Mouse (Mus musculus) kidney, postnatal 0 days (tissue): ENCODE measurements around the gene Tsen54. TPM values are rescaled to one million over a fixed set of nuclear protein-coding genes. Genes with fewer than 3 reads are reported as not detected.

ENCODE experiments used
- ATAC-seq: fragments of 200-750 bp; cut with Nextera tagmentation; replicated peaks from 2 replicates; pipeline ENCODE4 v1.8.0; 2017; ENCODE audit warnings: low read depth, moderate number of reproducible peaks, moderate TSS enrichment, moderate library complexity; ENCODE audit not compliant: low FRiP score
- DNase-seq: peaks from one replicate; pipeline ENCODE4 v3.0.0-alpha.2; 2016; ENCODE audit warnings: low spot score
- H3K27ac ChIP-seq: fragments of 300-500 bp; sonication (generic); 2 replicates; pipeline ENCODE4 v1.5.1; 2014; ENCODE audit warnings: mild to moderate bottlenecking
- H3K27me3 ChIP-seq: fragments of 300-500 bp; sonication (generic); 2 replicates; pipeline ENCODE4 v1.6.1; 2014; ENCODE audit warnings: low read length, mixed read lengths; ENCODE audit not compliant: insufficient read depth
- H3K36me3 ChIP-seq: fragments of 300-500 bp; sonication (generic); 2 replicates; pipeline ENCODE4 v1.6.1; 2014; ENCODE audit warnings: low read length, mixed read lengths; ENCODE audit not compliant: insufficient read depth
- H3K4me1 ChIP-seq: fragments of 300-500 bp; sonication (generic); replicated peaks from 2 replicates; pipeline ENCODE4 v1.6.1; 2014; ENCODE audit warnings: antibody characterized with exemption, low read length, mixed read lengths; ENCODE audit not compliant: insufficient read depth
- H3K4me2 ChIP-seq: fragments of 300-500 bp; sonication (generic); 2 replicates; pipeline ENCODE4 v1.6.1; 2014; ENCODE audit warnings: mild to moderate bottlenecking, low read length, moderate library complexity, mixed read lengths
- H3K4me3 ChIP-seq: fragments of 300-500 bp; sonication (generic); replicated peaks from 2 replicates; pipeline ENCODE4 v1.5.1; 2014; ENCODE audit warnings: low read depth, low read length
- H3K9ac ChIP-seq: fragments of 300-500 bp; sonication (generic); 2 replicates; pipeline ENCODE4 v1.6.1; 2014; ENCODE audit warnings: low read depth, low read length
- H3K9me3 ChIP-seq: fragments of 300-500 bp; sonication (generic); replicated peaks from 2 replicates; pipeline ENCODE4 v1.6.1; 2016; ENCODE audit warnings: low read length, inconsistent platforms, mixed read lengths
- CTCF ChIP-seq: IDR thresholded peaks from 2 replicates; pipeline ENCODE4 v1.5.1; 2016; ENCODE audit warnings: antibody characterized with exemption, low read depth, mild to moderate bottlenecking, moderate library complexity
- WGBS: fragments of 180-500 bp; shearing (Covaris S2); extraction: QIAGEN DNeasy Blood & Tissue Kit; methylation state at CpG from one replicate; pipeline ENCODE4 v1.1.7; 2014; 5-methylcytosine and 5-hydroxymethylcytosine counted together
- polyA plus RNA-seq: library from polyadenylated mRNA; unstranded; fragments of >200 nt; fragmentation: Nextera tagmentation; extraction: Ambion mirVana; gene quantifications from 2 replicates; pipeline ENCODE4 v1.2.1, GENCODE M21; 2015

The Tsen54 gene
- polyA plus RNA-seq, 1 experiment from 2014 or later = 34.7 TPM

DNA sequence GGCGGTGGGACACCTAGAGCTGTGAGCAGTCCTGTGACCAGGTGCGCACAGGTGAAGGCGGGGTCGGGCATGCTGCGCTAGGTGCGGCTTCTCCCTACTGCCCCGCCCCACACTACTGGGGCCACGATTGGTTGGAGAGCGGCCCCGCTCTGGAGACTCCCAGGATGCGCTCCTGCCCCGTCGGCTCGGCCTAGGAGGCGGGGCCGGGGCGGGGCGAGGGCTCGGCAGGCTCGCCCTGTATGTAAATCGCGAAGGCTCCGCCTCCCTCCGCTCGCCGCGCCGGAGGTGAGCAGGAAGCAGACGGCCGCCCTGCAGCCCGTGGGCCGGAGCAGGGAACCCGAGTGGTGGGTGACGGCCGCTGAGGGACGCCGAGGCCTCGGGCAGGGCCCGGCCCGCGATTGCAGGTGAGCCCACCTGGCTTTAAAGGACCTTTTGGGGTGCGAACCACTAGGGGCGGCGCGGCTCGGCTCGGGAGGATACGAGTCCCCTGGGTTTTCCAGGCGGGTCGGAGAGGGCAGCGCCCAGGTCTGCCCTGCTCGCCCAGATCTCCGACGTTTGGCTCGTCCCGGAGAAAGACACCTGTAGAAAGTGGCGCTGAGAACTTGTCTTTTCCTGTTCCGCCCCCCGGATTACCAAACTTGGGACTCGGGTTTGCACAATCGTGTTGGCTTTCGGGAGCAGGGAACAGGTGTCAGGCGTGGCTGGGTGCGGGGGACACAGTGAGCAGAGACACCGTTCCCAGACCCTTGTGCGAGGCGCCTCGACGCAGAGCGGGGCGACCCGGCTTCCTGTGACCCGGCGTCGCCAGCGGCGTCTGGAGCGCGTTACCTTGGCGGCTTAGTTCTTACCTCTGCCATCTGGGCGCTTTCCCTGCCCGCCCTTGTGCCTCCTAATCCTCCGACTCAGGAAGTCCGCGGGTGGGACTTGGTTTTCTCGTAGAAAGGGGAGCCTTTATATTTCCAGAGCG, 9.5 kb downstream of the Tsen54 start, which contains the start of gene Llgl2:
Gene Llgl2 (plus strand): TSS at position 276 of the 967 bp plus-strand sequence.
- Histone ChIP-seq H3K4me2 (peak within 1 kb of the TSS; percentile 96), H3K9ac (peak within 1 kb of the TSS; percentile 82), H3K36me3 (peaks cover 24% of the 10 kb centered on the region; the same call in 1 of the 2 replicates), H3K27me3 (no peaks in the 10 kb centered on the region), H3K9me3 (no peaks in the 10 kb centered on the region), H3K27ac (peak within 1 kb of the TSS; percentile 87), H3K4me1 (peaks cover 12% of the 10 kb centered on the region), H3K4me3 (peak within 1 kb of the TSS; percentile 73)
- no peak for TF ChIP-seq CTCF
- under 1% methylated on average over 87 of the region's 87 CpGs for WGBS
- ATAC-seq = peak; percentile 97
- DNase-seq = peak; percentile 93

GRCm38 (mm10) chr11:115824813-115825212, 10.3 kb downstream of the Tsen54 start:
- 21% methylated on average over 11 of the region's 11 CpGs for WGBS
- H3K4me3 ChIP-seq = peak overlapping the region; percentile 73
- peak overlapping the region; percentile 82 for H3K9ac ChIP-seq
- peaks cover 23% of the 10 kb centered on the region; the same call in 1 of the 2 replicates for H3K36me3 ChIP-seq
- TF ChIP-seq CTCF = no peak
- peak overlapping the region; percentile 87 for H3K27ac ChIP-seq
- H3K27me3 ChIP-seq = no peaks in the 10 kb centered on the region
- peaks cover 20% of the 10 kb centered on the region for H3K4me1 ChIP-seq
- peak overlapping the region; percentile 96 for H3K4me2 ChIP-seq
- ATAC-seq = no peak
- no peak for DNase-seq
- H3K9me3 ChIP-seq = no peaks in the 10 kb centered on the region

- no peak for TF ChIP-seq CTCF
- Histone ChIP-seq H3K4me3 (no peak overlapping the region), H3K4me2 (peak overlapping the region; percentile 4; the same call in 1 of the 2 replicates), H3K4me1 (peaks cover 35% of the 10 kb centered on the region), H3K36me3 (peaks cover 8% of the 10 kb centered on the region; the same call in 1 of the 2 replicates), H3K27ac (no peak overlapping the region), H3K9ac (no peak overlapping the region), H3K27me3 (no peaks in the 10 kb centered on the region), H3K9me3 (no peaks in the 10 kb centered on the region)
- no peak for ATAC-seq
- no peak for DNase-seq
- 55% methylated on average over 5 of the region's 5 CpGs for WGBS
Measured at GRCm38 (mm10) chr11:115826487-115826886, 12.0 kb downstream of the Tsen54 start.

DNA sequence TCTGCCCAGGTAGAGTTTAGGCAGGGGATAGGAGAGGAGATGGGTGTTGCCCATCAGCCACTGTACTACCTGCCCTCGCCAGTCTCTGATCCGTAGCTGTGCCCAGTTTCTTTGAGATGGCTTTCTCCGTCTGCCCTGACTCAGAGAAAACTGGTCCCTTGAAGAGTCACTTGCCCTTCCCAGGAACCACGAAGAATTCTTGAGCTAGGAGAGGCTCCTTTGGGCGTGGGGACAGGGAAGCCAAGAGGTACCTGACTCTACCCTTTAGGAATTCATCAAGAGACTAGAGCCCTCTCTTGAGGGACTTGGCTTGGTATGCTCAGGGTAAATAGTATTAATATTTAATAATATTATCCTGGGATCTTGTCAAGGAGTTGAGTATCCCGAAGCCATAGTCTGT, 13.1 kb downstream of the Tsen54 start:
- DNase-seq (no peak), ATAC-seq (no peak)
- H3K27me3 ChIP-seq = no peaks in the 10 kb centered on the region
- peaks cover 46% of the 10 kb centered on the region for H3K4me1 ChIP-seq
- no peak overlapping the region for H3K9ac ChIP-seq
- TF ChIP-seq CTCF = no peak
- 0 out of 2 replicates have a peak, but pooled peaks cover 2% of the 10 kb centered on the region for H3K36me3 ChIP-seq
- H3K27ac ChIP-seq = no peak overlapping the region
- no peak overlapping the region for H3K4me3 ChIP-seq
- no peaks in the 10 kb centered on the region for H3K9me3 ChIP-seq
- no peak overlapping the region for H3K4me2 ChIP-seq
- WGBS = 82% methylated on average over 6 of the region's 6 CpGs

DNA sequence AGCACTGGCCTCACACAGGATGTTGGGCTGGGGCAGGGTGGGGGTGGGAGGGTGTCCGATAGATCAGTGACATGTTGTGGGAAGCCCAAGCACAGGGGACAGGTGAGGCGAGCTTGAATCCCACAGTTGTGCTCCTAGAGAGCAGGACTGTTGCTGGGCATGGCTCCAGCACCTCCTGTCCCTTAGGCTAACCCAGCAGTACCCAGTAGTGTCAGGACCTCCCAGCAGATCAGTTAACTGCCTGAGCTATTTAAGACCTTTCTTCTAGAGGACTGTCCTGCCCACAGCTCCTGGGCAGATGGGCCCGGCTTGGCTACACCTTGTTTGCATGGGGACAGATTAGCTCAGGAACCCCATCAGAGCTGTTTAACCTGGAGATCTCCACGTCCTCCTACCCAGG, 14.5 kb downstream of the Tsen54 start:
- no peaks in the 10 kb centered on the region for H3K9me3 ChIP-seq
- no peak overlapping the region for H3K4me3 ChIP-seq
- H3K9ac ChIP-seq = 0 out of 2 replicates have a peak overlapping the region, but pooled peaks have one; percentile 40
- DNase-seq (no peak), ATAC-seq (no peak)
- H3K4me1 ChIP-seq = peaks cover 54% of the 10 kb centered on the region
- H3K27me3 ChIP-seq = no peaks in the 10 kb centered on the region
- no peak overlapping the region for H3K4me2 ChIP-seq
- H3K27ac ChIP-seq = peak overlapping the region; percentile 54
- TF ChIP-seq CTCF = no peak
- H3K36me3 ChIP-seq = no peaks in the 10 kb centered on the region
- WGBS = 53% methylated on average over 4 of the region's 4 CpGs

DNA sequence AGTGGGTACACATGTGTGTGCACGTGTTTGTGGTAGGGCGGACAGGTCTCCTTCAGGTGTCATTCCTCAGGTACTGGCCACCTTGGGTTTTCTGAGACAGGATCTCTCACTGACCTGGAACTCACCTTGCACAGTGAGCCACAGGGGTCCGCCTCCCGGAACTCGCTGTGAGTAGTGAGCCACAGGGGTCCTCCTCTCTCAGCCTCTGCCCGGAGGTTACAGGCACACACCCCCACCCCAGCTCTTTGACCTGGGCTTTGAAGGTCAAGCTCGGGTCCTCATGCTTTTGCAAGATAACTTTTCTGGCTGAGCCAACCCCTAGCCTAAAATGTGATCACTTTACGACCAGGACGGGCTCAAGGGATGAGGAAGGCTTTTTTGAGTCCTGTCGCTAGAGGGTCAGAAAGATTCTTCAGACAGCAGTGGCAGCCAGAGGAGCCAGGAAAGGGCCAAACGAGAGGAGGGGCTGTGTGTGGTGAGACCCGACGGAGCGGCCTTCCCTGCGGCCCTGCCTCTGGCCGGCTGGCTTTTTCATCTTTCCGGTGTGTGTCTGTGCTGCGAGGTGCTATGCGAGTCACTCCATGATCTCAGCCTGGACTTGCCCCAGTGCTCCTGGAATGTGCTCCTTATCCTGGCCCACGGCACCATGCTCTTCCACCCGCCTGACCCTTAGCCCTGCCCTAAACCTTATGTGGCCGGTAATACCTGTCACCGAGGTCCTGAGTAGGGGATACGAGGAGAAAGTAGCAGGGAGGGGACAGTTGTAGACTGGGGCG, 16.2 kb downstream of the Tsen54 start:
- Histone ChIP-seq H3K27me3 (no peaks in the 10 kb centered on the region), H3K9ac (peak overlapping the region; percentile 42; the same call in 1 of the 2 replicates), H3K9me3 (no peaks in the 10 kb centered on the region), H3K4me2 (peak overlapping the region; percentile 25), H3K36me3 (no peaks in the 10 kb centered on the region), H3K4me3 (no peak overlapping the region), H3K4me1 (peaks cover 70% of the 10 kb centered on the region), H3K27ac (peak overlapping the region; percentile 92)
- peak; percentile 47; the same call in 1 of the 2 replicates for ATAC-seq
- WGBS = 28% methylated on average over 25 of the region's 25 CpGs
- DNase-seq = no peak
- TF ChIP-seq CTCF = no peak
